In the genomic region with DNA sequence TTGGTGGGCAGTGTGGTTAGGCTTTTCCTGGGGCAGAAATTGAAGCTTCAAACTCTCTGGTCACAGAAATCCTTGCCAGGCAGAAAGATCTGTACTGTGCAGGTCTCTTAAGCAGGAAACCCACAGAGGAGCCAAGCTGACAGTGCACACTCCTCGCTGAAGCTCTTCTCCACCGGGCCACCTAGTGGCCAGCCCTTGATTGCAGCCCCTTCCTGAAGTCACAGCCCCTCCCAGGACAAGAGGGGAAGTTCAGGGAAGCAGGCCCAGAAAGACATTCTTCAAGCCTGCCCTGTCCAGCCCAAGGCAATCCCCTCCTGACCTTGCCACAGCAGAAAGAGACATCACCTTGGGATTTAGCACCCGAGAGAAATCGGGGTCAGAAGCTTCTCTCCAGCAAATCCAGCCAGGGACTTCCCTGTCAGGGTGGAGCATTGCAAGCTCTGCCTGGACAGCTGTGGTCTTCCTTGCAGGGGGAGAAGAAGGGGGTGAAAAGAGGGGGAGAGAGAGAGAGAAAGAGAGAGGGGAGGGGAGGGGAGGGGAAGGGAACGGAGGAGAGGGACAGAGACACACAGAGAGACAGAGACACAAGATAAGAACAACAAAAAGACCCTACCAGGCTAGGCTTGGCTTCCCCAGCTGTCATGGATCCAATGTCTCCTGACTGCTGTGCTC, we compare ENCODE assay signal across 8 mouse cellular contexts. TPM values are rescaled to one million over a fixed set of nuclear protein-coding genes. Genes with fewer than 3 reads are reported as not detected.
A peak's percentile ranks its signal among the peaks of the same experiment; 100 is the strongest.
DNase-seq lines count a peak whose midpoint lies in the region; ATAC-seq and TF ChIP-seq lines count a peak whose summit lies in the region.

No protein-coding gene starts in this region.

- peak; percentile 23 for DNase-seq in G1E (ENCODE audit: low spot score)
- DNase-seq in forebrain, postnatal 0 days, result peak; percentile 57
- DNase-seq in heart, postnatal 4 days, result peak; percentile 89
- DNase-seq in layer of hippocampus, postnatal 10 days (ENCODE audit: low spot score in 2 of 2), result peak; percentile 79 to 80
- DNase-seq in lung, postnatal 10 days, result peak; percentile 90
- peak; percentile 69 to 83 for DNase-seq in right cerebral cortex, postnatal 10 days (ENCODE audit: low spot score in 2 of 2)
- peak; percentile 51 to 77 for DNase-seq in urinary bladder, postnatal 36 days (ENCODE audit: low spot score in 2 of 2)

- no peaks in the 10 kb centered on the region for H3K36me3 ChIP-seq in G1E (replicated peaks)
- H3K36me3 ChIP-seq in forebrain, postnatal 0 days (ENCODE audit: insufficient read depth), result no peaks in the 10 kb centered on the region

- no peak overlapping the region for H3K9ac ChIP-seq in forebrain, postnatal 0 days

- H3K4me1 ChIP-seq in G1E (ENCODE audit: insufficient read depth, low read depth, low read length), result peaks cover 81% of the 10 kb centered on the region
- peaks cover 29% of the 10 kb centered on the region for H3K4me1 ChIP-seq in bone marrow macrophage, adult 2 months (ENCODE audit: control insufficient read depth, insufficient read depth, low read length)
- no peaks in the 10 kb centered on the region for H3K4me1 ChIP-seq in forebrain, postnatal 0 days (ENCODE audit: insufficient read depth)

- WGBS in forebrain, postnatal 0 days, result 21% methylated on average over 5 of the region's 5 CpGs

- peak; percentile 86 for TF ChIP-seq CTCF in G1E (IDR thresholded peaks at IDR 0.05; ENCODE audit: low read depth, low read length)
- TF ChIP-seq CTCF in bone marrow macrophage, adult 2 months (IDR thresholded peaks at IDR 0.05; ENCODE audit: low read depth, low read length), result peak; percentile 66
- peak; percentile 87 for TF ChIP-seq CTCF in forebrain, postnatal 0 days (IDR thresholded peaks at IDR 0.05; ENCODE audit: low read depth)

- H3K4me3 ChIP-seq in G1E (ENCODE audit: low read depth, low read length), result peak overlapping the region; percentile 38; the same call in 1 of the 2 replicates
- H3K4me3 ChIP-seq in bone marrow macrophage, adult 2 months (ENCODE audit: insufficient read depth, low read length), result no peak overlapping the region
- no peak overlapping the region for H3K4me3 ChIP-seq in forebrain, postnatal 0 days (ENCODE audit: low read depth, low read length)

- no peaks in the 10 kb centered on the region for H3K9me3 ChIP-seq in G1E (replicated peaks)
- no peaks in the 10 kb centered on the region for H3K9me3 ChIP-seq in forebrain, postnatal 0 days (ENCODE audit: low read length)

- TF ChIP-seq POLR2A in bone marrow macrophage, adult 2 months (IDR thresholded peaks at IDR 0.05; ENCODE audit: borderline replicate concordance, low read depth, low read length), result no peak

- no peak overlapping the region for H3K4me2 ChIP-seq in forebrain, postnatal 0 days (ENCODE audit: low read depth)

- 0 out of 2 replicates have a peak overlapping the region, but pooled peaks have one; percentile 2 for H3K27ac ChIP-seq in bone marrow macrophage, adult 2 months (ENCODE audit: insufficient read depth, low read depth, low read length)
- no peak overlapping the region for H3K27ac ChIP-seq in forebrain, postnatal 0 days (ENCODE audit: low read depth, low read length)

- no peak for ATAC-seq in G1E (ENCODE audit: extremely low read depth, insufficient number of reproducible peaks, low FRiP score, poor library complexity, severe bottlenecking)
- ATAC-seq in forebrain, postnatal 0 days, result peak; percentile 69; the same call in 1 of the 2 replicates

- H3K27me3 ChIP-seq in G1E (ENCODE audit: insufficient read depth, low read length), result peaks cover 33% of the 10 kb centered on the region
- no peaks in the 10 kb centered on the region for H3K27me3 ChIP-seq in forebrain, postnatal 0 days (ENCODE audit: insufficient read depth, low read length)

RNA-seq across cellular contexts. Expression of gene Csf2rb, which starts 4.6 kb away (rescaled TPM):
- total RNA-seq in G1E (2014; fragmentation: Nextera tagmentation), result 219 and 232 TPM in 2 replicates
- 155 and 178 TPM in 2 replicates for total RNA-seq in G1E (2017)
- 67.0 and 145 TPM in 2 replicates for polyA plus RNA-seq in G1E (2012)
- 161 and 193 TPM in 2 replicates for polyA plus RNA-seq in bone marrow macrophage, adult 2 months (2012; ENCODE audit: insufficient read depth, insufficient read length, missing spikeins)
- 0.77 and 1.00 TPM in 2 replicates for total RNA-seq in forebrain, postnatal 0 days (2014; rRNA removed)
- 0.62 and 0.74 TPM in 2 replicates for polyA plus RNA-seq in forebrain, postnatal 0 days (2015; fragmentation: Nextera tagmentation; extraction: Ambion mirVana)
- 1 to 10 TPM; 1.6 to 2.0 TPM for total RNA-seq in heart, postnatal 4 days (2021)
- 1 to 10 TPM; 1.5 to 2.4 TPM for total RNA-seq in layer of hippocampus, postnatal 10 days (2021)

RNA-seq across cellular contexts. Expression of gene Csf2rb2, which starts 15.4 kb away (rescaled TPM):
- total RNA-seq in G1E (2014; fragmentation: Nextera tagmentation), result 41.4 and 46.8 TPM in 2 replicates
- total RNA-seq in G1E (2017), result 41.9 and 42.1 TPM in 2 replicates
- 15.4 and 17.3 TPM in 2 replicates for polyA plus RNA-seq in G1E (2012)
- polyA plus RNA-seq in bone marrow macrophage, adult 2 months (2012; ENCODE audit: insufficient read depth, insufficient read length, missing spikeins), result 66.8 and 71.4 TPM in 2 replicates
- 0.43 and 1.2 TPM in 2 replicates for total RNA-seq in forebrain, postnatal 0 days (2014; rRNA removed)
- 0.13 and 0.16 TPM in 2 replicates for polyA plus RNA-seq in forebrain, postnatal 0 days (2015; fragmentation: Nextera tagmentation; extraction: Ambion mirVana)
- total RNA-seq in heart, postnatal 4 days (2021), result 1 to 10 TPM; 1.1 to 1.2 TPM
- total RNA-seq in layer of hippocampus, postnatal 10 days (2021), result 1 to 10 TPM; 2.1 to 3.0 TPM

Comparison
In these comparisons a context has a peak if more than half of its experiments do, and no peak if none do; other contexts are left out.
1. DNase-seq: peak in every context shown above with its lines; median percentile 90 in lung, postnatal 10 days; 89 in heart, postnatal 4 days; 80 in layer of hippocampus, postnatal 10 days; 76 in right cerebral cortex, postnatal 10 days; 64 in urinary bladder, postnatal 36 days; 57 in forebrain, postnatal 0 days; 23 in G1E.
2. RNA of gene Csf2rb, which starts 4.6 kb away (total RNA-seq): 155 to 232 TPM in G1E; 1.5 to 2.4 TPM in layer of hippocampus, postnatal 10 days, 1.6 to 2.0 TPM in heart, postnatal 4 days and 0.77 to 1.00 TPM in forebrain, postnatal 0 days; every median in the first group is over 10 times any median in the second.
3. RNA of gene Csf2rb2, which starts 15.4 kb away (total RNA-seq): 41.4 to 46.8 TPM in G1E; 2.1 to 3.0 TPM in layer of hippocampus, postnatal 10 days, 1.1 to 1.2 TPM in heart, postnatal 4 days and 0.43 to 1.2 TPM in forebrain, postnatal 0 days; every median in the first group is over 10 times any median in the second.
4. Peak in every context shown above with its lines, with median percentiles within 50 percentile points of each other: CTCF ChIP-seq.